Mouse (Mus musculus): ENCODE data around the gene Atp2b1.

GRCm38 (mm10) chr10:98974645-98975044, 60.4 kb downstream of the Atp2b1 start:
- TF ChIP-seq CTCF (IDR thresholded peaks at IDR 0.05; ENCODE audit: control insufficient read depth, insufficient read depth, insufficient replicate concordance, low read depth, low read length) = no peak
- no peak for TF ChIP-seq POLR2A (IDR thresholded peaks at IDR 0.05; ENCODE audit: control insufficient read depth, low read depth, low read length)

All from testis, adult 2 months (tissue).